Mouse (Mus musculus) cerebellum, adult 11 months (tissue): Measurements from ENCODE around the gene Rbl1.
A peak's percentile ranks its signal among the peaks of the same experiment; 100 is the strongest.
"Not testable (repeated sequence)": the region's sequence is repeated elsewhere in the genome, so short reads cannot be mapped to it uniquely, and the experiment has no call there.

Experiments
- DNase-seq: peaks from one replicate; pipeline ENCODE4 v3.0.0; 2022

Gene Rbl1

DNA sequence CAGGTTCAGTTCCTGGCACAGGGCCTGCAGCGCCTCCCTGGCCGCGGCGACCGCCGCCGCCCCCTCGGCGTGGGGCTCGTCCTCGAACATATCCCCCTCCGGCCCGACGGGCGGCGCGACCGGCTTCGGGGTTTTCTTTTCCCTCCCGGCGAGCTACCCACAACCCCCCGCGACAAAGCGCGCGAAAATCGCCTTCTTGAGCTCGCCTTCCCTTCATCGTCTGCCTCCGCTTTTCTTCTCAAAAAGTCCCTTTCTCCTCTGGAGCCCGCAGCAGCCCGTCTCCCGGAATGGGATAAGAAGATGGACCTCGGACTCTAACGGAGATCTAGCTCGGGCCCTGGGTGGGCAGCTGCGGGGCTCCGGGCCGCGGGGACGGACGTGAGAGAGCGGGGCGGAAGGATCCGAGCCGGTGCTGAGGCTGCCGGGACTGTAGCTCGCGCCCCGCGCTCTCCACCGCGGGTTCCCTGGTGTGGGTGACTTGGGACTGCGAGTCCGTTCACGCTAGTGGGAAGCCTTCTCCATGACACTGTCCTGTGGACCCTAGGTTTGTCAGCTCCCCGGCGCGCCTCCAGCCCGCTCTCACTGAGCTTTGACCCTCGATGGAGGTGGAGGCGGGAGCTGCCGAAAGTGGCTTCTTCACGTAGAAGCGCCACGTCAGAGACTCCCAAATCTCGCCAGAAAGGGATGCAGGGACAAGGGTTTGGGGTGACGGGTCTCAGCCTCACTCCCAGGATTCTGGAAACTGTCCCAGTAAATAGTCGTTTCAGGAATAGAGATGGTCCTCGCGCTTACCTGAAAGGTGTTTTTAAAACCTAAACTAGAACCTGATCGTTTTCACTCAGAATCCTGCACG is at the start of gene Rbl1:
TSS of gene Rbl1 (minus strand) at position 169 of the 853 bp plus-strand sequence.
- peak; percentile 85 for DNase-seq

DNA sequence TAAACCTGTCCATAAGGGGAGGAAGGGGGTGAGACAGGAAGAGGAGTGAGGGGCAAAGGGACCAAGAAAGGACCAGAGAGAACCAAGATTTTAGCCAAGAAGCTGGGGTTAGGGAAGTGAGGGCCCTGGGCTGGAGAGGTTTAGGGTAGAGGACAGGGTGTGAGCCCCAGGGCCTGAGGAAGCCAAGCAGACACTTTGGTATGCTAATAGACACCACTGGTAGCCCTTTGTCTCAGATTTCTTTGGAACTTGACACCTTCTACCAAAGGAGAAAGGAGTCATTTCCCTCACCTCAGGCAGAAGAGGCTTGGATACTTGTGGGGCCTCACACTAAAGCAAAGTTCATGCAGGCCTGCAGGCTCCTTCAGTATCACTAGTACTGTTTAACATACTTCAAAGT is 43.8 kb upstream of the Rbl1 start:
- no peak for DNase-seq

DNA sequence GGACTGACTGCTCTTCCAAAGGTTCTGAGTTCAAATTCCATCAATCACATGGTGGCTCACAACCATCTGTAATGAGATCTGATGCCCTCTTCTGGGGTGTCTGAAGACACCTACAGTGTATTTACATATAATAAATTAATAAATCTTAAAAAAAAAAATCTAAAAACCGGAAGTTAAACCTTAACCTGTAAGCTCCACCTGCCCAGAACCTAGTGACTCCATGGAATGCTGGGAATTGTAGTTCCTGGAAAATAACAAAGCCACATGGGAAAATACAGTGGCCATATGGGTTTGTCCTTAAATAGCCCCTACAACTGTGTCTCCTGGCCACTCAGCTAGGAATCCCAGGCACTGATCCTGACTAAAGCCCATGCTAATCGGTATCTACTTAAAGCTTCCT is 41.3 kb upstream of the Rbl1 start:
- DNase-seq = no peak

DNA sequence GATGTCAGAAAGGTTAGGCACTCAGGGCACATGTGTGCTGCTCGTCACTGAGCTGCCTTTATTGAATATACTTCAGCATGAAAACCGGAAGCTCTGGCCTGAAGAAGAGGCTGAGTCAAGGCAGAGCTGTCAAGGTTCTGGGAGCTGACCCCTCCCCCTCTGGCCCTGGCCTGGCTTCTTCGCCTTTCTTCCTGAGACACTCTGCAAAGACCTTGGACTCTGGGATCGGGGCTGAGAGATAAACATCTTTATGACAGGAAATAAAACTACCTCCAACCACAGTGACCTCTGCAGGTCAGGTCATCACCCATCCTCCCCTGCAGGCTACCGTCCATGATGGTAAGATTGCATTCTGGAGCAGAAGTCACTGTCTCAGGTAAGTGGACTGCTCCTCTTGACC is 40.7 kb upstream of the Rbl1 start:
- DNase-seq = no peak

DNA sequence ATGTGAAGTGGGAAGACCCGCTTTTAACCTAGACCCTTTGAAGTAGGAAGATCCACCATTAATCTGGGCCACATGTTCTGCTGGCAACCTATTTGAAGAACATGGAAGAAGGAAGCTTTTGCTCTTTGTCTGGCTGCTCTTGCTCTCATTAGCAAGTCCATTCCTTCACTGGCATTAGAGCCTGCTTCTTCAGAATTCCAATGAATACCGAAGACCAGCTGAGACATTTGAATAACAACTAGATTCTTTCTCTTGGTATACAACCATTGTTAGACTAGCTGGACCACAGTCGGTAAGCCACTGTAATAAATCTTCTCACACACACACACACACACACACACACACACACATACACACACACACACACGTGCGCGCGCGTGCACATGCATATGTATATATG is 31.6 kb upstream of the Rbl1 start:
- DNase-seq = no peak

DNA sequence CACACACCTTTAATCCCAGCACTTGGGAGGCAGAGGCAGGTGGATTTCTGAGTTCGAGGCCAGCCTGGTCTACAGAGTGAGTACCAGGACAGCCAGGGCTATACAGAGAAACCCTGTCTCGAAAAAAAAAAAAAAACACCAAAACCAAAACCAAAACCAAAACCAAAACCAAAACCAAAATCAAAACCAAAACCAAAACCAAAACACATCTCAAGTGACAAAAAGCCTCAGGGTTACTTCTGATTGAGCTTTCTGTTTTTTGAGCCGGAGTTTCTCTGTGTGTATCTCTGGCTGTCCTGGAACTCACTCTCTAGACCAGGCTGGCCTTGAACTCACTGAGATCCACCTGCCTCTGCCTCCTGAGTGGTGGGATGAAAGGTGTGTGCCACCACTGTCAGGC is 17.6 kb upstream of the Rbl1 start:
- not testable (repeated sequence) for DNase-seq

DNA sequence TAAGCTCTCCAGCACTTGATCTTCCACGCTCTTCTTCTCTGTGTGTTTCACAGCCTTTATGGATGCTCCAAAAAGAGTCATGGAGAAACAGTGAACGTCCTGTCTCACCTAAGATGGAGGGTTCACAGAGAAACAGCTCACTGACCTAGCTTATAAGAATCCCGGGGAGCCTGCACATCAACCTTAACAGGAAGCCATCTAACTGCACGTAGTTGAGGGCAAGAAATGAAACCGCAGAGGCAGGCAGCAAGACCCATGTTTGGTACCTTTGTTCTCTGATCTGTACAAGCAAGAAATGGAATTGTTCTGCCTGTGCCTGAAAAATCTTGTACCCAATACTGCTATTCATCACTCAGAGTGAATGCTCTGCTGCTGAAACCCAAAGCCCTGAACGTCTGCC is 15.8 kb upstream of the Rbl1 start:
- DNase-seq = no peak

- no peak for DNase-seq
Measured at GRCm38 (mm10) chr2:157211731-157212130, 7.4 kb upstream of the Rbl1 start.

DNA sequence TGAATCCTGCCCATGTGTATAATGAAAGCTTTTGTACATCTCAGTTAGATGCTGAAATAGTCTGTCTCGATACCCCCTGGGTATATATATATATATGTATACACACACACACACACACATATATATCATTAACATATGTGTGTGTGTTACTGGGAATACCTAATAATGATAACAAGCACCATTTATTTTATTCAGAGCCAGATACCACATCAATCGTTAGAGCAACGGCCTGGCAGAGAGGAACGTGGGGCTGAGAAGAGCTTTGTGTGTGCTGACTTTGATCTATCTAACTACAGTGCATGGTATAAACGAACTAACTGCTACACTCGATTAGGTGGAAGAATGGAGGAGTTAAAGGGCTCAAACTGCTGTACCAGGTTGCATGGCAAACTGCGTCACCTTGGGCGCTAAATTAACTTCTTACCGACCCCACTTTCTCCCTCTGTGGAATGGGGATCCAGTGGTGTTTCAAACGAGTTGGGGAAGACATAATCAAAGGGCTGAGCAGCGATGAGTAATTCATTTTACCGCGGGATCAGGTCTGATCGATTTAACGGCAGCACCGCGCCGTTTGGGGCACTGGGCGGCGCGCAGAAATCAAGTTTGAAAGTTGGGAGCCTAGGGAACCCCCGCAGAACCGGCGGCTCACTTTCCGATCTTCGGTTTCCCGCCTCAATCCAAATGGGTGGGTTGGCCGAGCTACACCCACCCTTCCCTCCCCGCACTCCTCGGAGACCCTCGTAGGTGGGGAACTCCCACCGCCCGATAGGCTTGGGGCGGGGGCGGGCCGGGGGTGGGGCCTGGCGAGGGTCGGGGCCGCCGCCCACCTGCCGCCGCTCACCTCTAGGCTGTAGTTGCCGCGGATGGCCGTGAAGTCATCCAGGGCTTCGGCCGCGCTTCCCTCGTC is 622 bp downstream of the Rbl1 start:
- no peak for DNase-seq

- DNase-seq = no peak
Measured at GRCm38 (mm10) chr2:157203026-157203425, 1.3 kb downstream of the Rbl1 start.

- DNase-seq = no peak
Measured at GRCm38 (mm10) chr2:157202361-157202760, 2.0 kb downstream of the Rbl1 start.

DNA sequence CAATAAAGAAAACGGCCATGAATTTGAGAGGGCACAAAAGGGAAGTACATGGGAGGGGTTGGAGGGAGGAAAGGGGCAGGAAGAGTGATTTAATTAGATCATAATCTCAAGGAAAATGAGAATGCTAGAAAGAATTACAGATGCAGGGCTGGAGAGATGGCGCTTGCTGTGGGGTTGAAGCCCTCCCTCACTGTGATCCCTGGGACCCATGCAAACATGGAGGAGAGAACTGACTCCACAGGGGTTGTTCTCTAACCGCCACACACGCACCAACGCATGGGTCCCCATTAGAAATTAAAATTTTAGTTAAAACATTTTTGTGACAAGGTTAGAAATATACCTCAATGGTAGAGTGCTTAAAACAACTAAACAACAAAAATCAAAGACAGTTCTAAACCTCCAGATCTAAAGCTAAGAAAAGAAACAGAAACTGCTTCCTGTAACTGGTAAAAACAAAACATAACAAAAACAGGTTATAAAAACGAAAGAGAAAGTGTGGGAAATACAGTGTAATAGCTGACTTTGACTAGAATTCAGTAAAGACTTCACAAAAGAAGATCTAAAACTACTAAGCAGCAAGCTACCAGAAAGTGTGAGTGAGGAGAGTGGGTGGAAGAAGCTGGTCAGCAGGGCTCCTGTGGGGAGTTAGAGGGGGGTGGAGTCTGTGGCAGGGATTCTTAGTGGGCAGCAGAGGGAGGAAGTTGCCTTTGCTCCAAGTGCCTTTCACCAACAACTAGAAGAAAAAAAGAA is 3.1 kb downstream of the Rbl1 start:
- DNase-seq = no peak

GRCm38 (mm10) chr2:157198405-157198804 is 5.9 kb downstream of the Rbl1 start:
- DNase-seq = not testable (repeated sequence)

DNA sequence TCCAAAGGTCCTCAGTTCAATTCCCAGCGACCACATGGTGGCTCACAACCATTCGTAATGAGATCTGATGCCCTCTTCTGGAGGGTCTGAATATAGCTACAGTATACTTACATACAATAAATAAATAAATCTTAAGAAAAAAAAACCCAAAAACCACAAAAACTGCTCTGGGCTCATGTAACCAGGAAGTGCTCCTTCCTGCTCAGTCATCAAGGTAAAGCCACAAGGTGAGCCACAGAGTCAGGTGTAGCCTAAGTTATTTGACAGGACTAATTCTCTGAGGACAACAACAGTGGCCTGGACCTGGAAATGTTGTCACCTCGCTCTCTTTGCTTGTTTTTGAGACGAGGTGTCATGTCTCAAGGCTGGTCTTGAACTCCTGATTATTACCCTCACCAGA is 13.7 kb downstream of the Rbl1 start:
- DNase-seq = no peak

DNA sequence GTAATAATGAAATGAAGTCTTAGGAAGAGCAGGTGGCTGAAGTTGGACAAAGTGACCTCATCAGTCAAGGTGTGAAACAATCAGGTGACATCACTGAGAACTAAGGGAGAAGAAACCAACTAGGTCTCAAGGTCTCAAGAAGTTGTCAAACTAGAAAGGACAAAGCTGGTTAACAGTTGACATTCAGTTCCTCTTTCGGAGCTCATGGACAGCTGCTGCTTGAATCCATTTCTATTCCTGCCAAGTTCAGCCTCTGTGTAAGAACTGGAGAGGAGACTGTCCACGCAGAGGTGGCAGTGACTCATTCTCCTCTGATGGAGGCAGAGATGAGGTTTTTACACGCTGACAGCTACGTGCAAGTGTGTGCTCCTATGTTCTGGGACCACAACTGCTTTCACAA is 17.1 kb downstream of the Rbl1 start:
- no peak for DNase-seq

GRCm38 (mm10) chr2:157186504-157186903 is 17.8 kb downstream of the Rbl1 start:
- no peak for DNase-seq

DNA sequence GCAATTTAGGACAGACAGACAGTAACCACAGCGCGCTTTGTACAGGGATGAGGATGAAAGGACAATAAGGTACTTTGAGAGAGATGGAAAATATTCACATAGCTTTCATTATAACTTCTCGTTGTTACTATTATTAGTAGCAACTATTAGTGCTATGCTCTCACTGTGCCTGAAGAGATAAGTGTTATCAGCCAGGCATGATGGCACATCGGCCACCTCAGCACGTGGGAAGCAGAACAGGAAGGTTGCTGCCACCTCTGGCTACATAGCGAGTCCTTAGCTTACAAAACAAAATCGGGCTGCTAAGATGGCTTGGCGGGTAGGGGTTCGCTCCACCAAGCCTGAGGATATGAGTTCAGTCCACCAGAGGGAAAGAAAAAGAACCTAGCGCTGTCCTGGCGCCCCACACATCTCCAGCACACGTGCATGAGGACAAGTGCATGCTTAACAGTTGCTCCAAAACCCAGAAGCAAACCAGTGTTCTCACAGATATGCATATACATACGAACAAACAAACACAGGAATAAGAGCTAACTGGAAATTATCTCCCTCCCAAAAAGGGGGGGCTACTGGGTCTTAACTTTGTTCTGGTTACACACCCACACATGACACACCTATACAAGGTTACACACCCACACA is 19.2 kb downstream of the Rbl1 start:
- DNase-seq = no peak

- DNase-seq = no peak
Measured at GRCm38 (mm10) chr2:157178167-157178566, 26.2 kb downstream of the Rbl1 start.

DNA sequence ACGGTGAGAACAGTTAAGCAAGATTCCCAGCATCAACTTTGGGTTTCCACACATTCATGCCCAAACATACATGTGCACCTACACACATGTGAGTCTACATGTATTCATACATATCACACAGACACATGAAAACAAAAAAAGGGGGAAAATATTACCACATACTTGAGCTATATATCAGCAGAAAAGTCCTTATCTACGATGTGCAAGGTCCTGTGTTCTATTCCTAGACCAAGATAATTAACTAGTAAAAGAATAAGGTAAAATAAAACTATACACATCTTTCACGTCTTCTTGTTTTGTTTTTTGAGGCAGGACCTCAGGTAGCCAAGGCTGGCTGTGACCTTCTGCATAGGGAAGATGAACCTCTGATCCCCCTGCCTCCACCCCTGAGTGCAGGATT is 28.1 kb downstream of the Rbl1 start:
- DNase-seq = no peak

DNA sequence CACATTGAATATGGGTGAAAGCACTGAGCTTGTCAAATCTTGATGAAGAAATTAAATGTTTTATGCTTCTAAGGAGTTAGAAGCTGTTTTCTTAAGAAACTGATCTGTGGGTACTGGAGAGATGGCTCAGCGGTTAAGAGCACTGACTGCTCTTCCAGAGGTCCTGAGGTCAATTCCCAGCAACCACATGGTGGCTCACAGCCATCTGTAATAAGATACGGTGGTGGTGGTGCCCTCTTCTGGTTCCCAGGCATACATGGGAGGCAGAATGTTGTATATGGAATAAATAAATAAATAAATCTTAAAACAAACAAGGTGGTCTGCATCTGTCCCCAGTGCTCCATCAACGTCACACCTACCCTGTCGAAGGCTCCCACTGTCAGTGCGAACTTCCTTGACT is 29.9 kb downstream of the Rbl1 start:
- DNase-seq = no peak

DNA sequence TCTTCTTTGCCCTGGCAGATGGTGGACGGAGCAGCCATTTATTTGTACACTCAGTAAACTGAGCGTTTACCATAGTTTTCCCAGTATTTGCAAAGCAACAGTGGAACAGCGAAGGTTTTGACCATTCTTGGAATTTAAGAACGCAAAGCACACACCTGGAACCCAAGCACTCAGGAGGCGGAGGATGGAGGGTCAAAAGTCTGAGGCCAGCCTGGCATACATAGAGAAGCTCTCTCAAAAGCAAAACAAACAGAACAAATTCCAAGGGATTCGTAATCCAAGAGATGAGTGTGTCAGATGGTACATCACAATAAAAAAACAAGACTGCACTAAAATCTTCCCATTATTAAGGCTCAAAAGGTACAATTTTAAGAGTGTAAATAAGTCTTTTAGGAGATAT is 30.8 kb downstream of the Rbl1 start:
- no peak for DNase-seq

DNA sequence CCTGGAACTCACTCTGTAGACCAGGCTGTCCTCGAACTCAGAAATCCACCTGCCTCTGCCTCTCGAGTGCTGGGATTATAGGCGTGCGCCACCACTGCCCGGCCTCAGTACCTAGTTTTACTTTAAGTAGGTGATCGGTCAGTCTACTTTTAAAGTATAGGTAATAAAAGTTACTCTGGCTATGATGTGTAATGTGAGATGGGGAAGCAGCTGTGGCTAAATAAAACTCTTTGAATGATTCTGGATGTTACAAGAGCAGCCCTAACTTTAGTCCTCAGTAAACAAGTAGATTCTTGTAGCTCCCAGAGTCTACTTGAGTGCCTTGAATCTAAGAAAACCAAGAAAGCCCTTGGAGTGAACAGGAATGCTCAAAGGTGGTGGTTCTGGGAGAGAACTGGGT is 31.4 kb downstream of the Rbl1 start:
- no peak for DNase-seq

DNA sequence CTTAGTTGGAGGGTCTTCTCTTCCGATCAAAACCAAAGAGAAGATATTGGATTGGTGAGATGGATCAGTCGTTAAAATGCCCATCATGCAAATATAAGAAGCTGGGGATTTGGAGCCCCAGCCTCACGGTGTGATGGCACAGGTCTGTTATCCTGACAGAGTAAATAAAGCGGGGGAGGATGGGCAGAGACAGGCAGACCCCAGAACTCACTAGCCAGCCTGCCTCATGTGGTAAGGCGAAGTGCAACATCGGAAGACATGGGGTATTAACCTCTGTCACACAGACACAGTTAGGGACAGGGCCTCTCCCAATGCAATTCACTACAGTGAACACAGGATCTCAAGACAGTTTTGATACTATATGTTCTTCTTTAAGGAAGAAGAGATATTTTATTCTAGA is 33.7 kb downstream of the Rbl1 start:
- no peak for DNase-seq
